Mouse (Mus musculus): ENCODE measurements around the gene Necab2.

- TF ChIP-seq CTCF (conservative IDR thresholded peaks at IDR 0.05; ENCODE audit: low read length) = no peak
- no peak for TF ChIP-seq NANOG (IDR thresholded peaks at IDR 0.05; ENCODE audit: borderline replicate concordance, low read length)
These were observed 24.9 kb upstream of the Necab2 start for GRCm38 (mm10) chr8:119421603-119422122.

Data from E14TG2a.4 (cell line).